Mouse (Mus musculus) skeletal muscle tissue, postnatal 0 days (tissue): ENCODE data around the gene Col8a2. TPM values are rescaled to one million over a fixed set of nuclear protein-coding genes. Genes with fewer than 3 reads are reported as not detected.

ENCODE experiments used
- polyA plus RNA-seq: library from polyadenylated mRNA; unstranded; fragments of >200 nt; fragmentation: Nextera tagmentation; extraction: Ambion mirVana; gene quantifications from 2 replicates; pipeline ENCODE4 v1.2.1, GENCODE M21; 2015

Col8a2 gene
- polyA plus RNA-seq = 1.4 and 3.5 TPM in 2 replicates

GRCm38 (mm10) chr4:126286492-126286891 lies at the start of gene Col8a2:
Col8a2 (plus strand) TSS chr4:126286793.

GRCm38 (mm10) chr4:126256131-126256791 lies 30.3 kb upstream of the Col8a2 start, which contains the start of gene Map7d1:
Map7d1 (minus strand) TSS chr4:126256343.

GRCm38 (mm10) chr4:126262119-126262807 lies 24.3 kb upstream of the Col8a2 start, which contains the start of gene Trappc3:
Trappc3 (plus strand) TSS chr4:126262325.

GRCm38 (mm10) chr4:126321111-126321853 lies 34.7 kb downstream of the Col8a2 start, which contains the start of gene Adprhl2:
Adprhl2 (minus strand) TSS chr4:126321703.

GRCm38 (mm10) chr4:126325281-126325861 lies 38.8 kb downstream of the Col8a2 start, which contains the start of gene Tekt2:
Tekt2 (minus strand) TSS chr4:126325688.

Other genes starting within 250 kb of the Col8a2 start
- 106 and 118 TPM in 2 replicates for gene Mrps15, start 239.9 kb upstream of the Col8a2 start, polyA plus RNA-seq
- gene Oscp1, start 228.2 kb upstream of the Col8a2 start, polyA plus RNA-seq = 3.8 and 4.6 TPM in 2 replicates
- 30.3 and 30.9 TPM in 2 replicates for gene Lsm10, start 190.2 kb upstream of the Col8a2 start, polyA plus RNA-seq
- 20.6 and 22.3 TPM in 2 replicates for gene Stk40, start 182.8 kb upstream of the Col8a2 start, polyA plus RNA-seq
- gene Eva1b, start 139.0 kb upstream of the Col8a2 start, polyA plus RNA-seq = 38.3 and 39.8 TPM in 2 replicates
- 2.9 and 3.3 TPM in 2 replicates for gene Sh3d21, start 123.3 kb upstream of the Col8a2 start, polyA plus RNA-seq
- 94.4 and 105 TPM in 2 replicates for gene Thrap3, start 84.0 kb upstream of the Col8a2 start, polyA plus RNA-seq
- 69.5 and 91.6 TPM in 2 replicates for gene Map7d1, start 30.4 kb upstream of the Col8a2 start, polyA plus RNA-seq
- 44.8 and 57.7 TPM in 2 replicates for gene Trappc3, start 24.5 kb upstream of the Col8a2 start, polyA plus RNA-seq
- gene Adprhl2, start 34.9 kb downstream of the Col8a2 start, polyA plus RNA-seq = 25.8 and 29.3 TPM in 2 replicates
- gene Tekt2, start 38.9 kb downstream of the Col8a2 start, polyA plus RNA-seq = 1.1 and 1.3 TPM in 2 replicates
- gene Ago3, start 142.8 kb downstream of the Col8a2 start, polyA plus RNA-seq = 8.5 and 8.8 TPM in 2 replicates
- gene Ago1, start 181.8 kb downstream of the Col8a2 start, polyA plus RNA-seq = 1.0 and 1.6 TPM in 2 replicates
- 0.58 and 0.60 TPM in 2 replicates for gene Ago4, start 246.7 kb downstream of the Col8a2 start, polyA plus RNA-seq